Mouse (Mus musculus) intestine, postnatal 0 days (tissue): Measurements from ENCODE around the gene Rfx2. TPM values are rescaled to one million over a fixed set of nuclear protein-coding genes. Genes with fewer than 3 reads are reported as not detected.

Experiments used
- ATAC-seq: fragments of 200-750 bp; cut with Nextera tagmentation; 2 replicates; pipeline ENCODE4 v1.8.0; 2017; ENCODE audit warnings: mild to moderate bottlenecking, moderate TSS enrichment, moderate library complexity
- H3K27ac ChIP-seq: fragments of 300-500 bp; sonication (generic); 2 replicates; pipeline ENCODE4 v1.5.1; 2014; ENCODE audit warnings: mild to moderate bottlenecking, low read depth, low read length, moderate library complexity
- H3K27me3 ChIP-seq: fragments of 300-500 bp; sonication (generic); replicated peaks from 2 replicates; pipeline ENCODE4 v1.6.1; 2014; ENCODE audit warnings: low read length, mixed read lengths; ENCODE audit not compliant: control insufficient read depth, insufficient read depth
- H3K36me3 ChIP-seq: fragments of 300-500 bp; sonication (generic); 2 replicates; pipeline ENCODE4 v1.6.1; 2014; ENCODE audit warnings: mild to moderate bottlenecking, moderate library complexity; ENCODE audit not compliant: control insufficient read depth, insufficient read depth
- H3K4me1 ChIP-seq: fragments of 300-500 bp; sonication (generic); replicated peaks from 2 replicates; pipeline ENCODE4 v1.6.1; 2014; ENCODE audit warnings: antibody characterized with exemption, low read length, mixed read lengths; ENCODE audit not compliant: control insufficient read depth, insufficient read depth
- H3K4me2 ChIP-seq: fragments of 300-500 bp; sonication (generic); replicated peaks from 2 replicates; pipeline ENCODE4 v1.6.1; 2014; ENCODE audit warnings: low read depth, mild to moderate bottlenecking, moderate library complexity
- H3K4me3 ChIP-seq: fragments of 300-500 bp; sonication (generic); 2 replicates; pipeline ENCODE4 v1.5.1; 2014; ENCODE audit warnings: low read depth, low read length
- H3K9ac ChIP-seq: fragments of 300-500 bp; sonication (generic); 2 replicates; pipeline ENCODE4 v1.6.1; 2014; ENCODE audit warnings: mild to moderate bottlenecking, low read depth, low read length
- H3K9me3 ChIP-seq: fragments of 300-500 bp; sonication (generic); 2 replicates; pipeline ENCODE4 v1.6.1; 2016; ENCODE audit warnings: mixed run types; ENCODE audit not compliant: control insufficient read depth
- CTCF ChIP-seq: sonication (generic); IDR thresholded peaks from 2 replicates; pipeline ENCODE4 v1.5.1; 2016; ENCODE audit warnings: low read depth, mild to moderate bottlenecking, control low read depth, antibody characterized with exemption, moderate library complexity
- WGBS: fragments of 180-500 bp; shearing (Covaris S2); extraction: QIAGEN DNeasy Blood & Tissue Kit; methylation state at CpG from one replicate; pipeline ENCODE4 v1.1.7; 2014; 5-methylcytosine and 5-hydroxymethylcytosine counted together
- polyA plus RNA-seq: library from polyadenylated mRNA; unstranded; fragments of >200 nt; fragmentation: Nextera tagmentation; extraction: Ambion mirVana; gene quantifications from 2 replicates; pipeline ENCODE4 v1.2.1, GENCODE M21; 2015

Gene Rfx2
- polyA plus RNA-seq, 1 experiment from 2014 or later, result 1.6 TPM

DNA sequence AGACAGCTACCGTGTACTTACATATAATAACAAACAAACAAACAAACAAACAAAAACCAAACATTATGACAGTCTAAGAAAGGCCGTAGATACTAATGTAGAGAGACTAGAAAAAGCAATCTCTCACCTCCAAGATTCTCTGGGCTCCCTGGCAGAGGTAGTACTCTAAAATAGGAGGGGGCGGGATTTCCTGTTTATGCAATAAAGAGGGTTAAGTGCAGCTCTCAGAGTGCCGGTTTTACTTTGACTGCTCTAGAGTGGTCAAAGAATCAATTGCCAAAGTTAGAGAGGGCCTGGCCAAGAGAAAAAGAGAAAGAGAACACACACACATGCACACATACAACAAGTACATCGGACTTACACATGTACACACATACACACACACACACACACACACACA, 11.4 kb upstream of the Rfx2 start:
- no peaks in the 10 kb centered on the region for H3K36me3 ChIP-seq
- H3K27me3 ChIP-seq, result no peaks in the 10 kb centered on the region
- H3K4me2 ChIP-seq, result no peak overlapping the region
- H3K4me1 ChIP-seq, result no peaks in the 10 kb centered on the region
- H3K9ac ChIP-seq, result no peak overlapping the region
- no peaks in the 10 kb centered on the region for H3K9me3 ChIP-seq
- no peak for TF ChIP-seq CTCF
- H3K4me3 ChIP-seq, result no peak overlapping the region
- no peak overlapping the region for H3K27ac ChIP-seq
- WGBS, result 65% methylated on average over 5 of the region's 5 CpGs
- ATAC-seq, result no peak

DNA sequence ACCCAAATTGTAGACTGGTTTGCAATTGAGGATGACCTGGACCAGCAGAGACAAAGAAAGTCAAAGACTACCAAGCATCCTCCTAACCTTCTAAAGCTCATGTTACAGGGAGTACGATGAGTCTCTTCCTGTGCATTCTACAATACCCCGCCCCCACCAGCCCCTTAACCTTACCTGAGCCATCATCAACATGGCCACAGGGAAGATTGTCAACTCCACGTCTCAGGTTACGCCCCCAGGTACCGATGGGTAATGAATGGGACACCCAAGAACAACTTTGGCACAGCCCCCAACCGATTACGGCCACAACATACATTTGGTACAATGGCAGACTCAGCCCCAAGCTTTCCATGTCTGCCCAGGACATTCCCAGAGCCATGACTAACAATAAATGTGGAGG, 9.7 kb upstream of the Rfx2 start:
- Histone ChIP-seq H3K9ac (no peak overlapping the region), H3K27ac (no peak overlapping the region), H3K9me3 (no peaks in the 10 kb centered on the region), H3K4me1 (no peaks in the 10 kb centered on the region), H3K4me2 (no peak overlapping the region), H3K36me3 (no peaks in the 10 kb centered on the region), H3K27me3 (no peaks in the 10 kb centered on the region), H3K4me3 (no peak overlapping the region)
- no peak for ATAC-seq
- no peak for TF ChIP-seq CTCF
- 84% methylated on average over 7 of the region's 7 CpGs for WGBS

DNA sequence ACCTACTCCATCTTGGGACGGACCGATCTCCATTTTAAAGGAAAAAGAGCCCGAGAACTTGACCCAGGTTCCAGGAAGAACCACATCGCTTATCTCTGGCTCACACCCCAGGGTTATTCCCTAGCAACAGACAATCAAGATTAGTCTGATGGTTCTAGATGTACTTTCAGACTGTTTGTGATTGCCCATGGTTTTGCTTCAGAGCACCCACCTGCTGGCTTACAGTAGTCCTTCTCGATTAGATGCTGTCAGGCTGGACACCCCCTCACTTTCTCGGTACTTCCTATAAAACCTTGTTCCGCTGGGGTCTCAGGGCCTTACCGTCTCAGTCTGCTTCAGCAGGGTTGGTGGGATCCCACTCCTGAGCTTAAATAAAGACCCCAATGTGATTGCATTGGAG, 5.5 kb upstream of the Rfx2 start:
- 88% methylated on average over 8 of the region's 8 CpGs for WGBS
- Histone ChIP-seq H3K4me1 (no peaks in the 10 kb centered on the region), H3K27ac (no peak overlapping the region), H3K9ac (no peak overlapping the region), H3K36me3 (no peaks in the 10 kb centered on the region), H3K4me2 (no peak overlapping the region), H3K4me3 (no peak overlapping the region), H3K27me3 (no peaks in the 10 kb centered on the region), H3K9me3 (no peaks in the 10 kb centered on the region)
- no peak for TF ChIP-seq CTCF
- ATAC-seq, result no peak

DNA sequence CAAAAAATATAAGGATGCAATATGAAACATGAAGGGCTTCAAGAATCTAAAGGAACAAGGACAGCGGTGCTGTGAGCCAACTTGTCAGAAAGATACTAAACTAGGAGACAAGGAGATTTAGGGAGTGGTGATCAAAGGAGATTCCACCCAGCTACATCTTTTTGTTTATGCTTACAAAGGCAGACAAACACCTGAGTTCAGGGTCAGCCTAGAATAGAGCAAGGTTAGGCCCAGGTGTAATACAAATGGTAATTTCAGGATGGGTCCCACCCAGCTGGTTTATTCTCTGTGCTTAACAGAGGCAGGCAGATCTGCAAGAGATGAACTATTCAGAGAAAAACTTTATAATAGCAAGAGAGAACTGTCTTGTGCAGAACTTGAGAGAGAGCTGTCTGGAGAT, 2.6 kb upstream of the Rfx2 start:
- 97% methylated on average over 1 of the region's 1 CpGs for WGBS
- no peak for ATAC-seq

DNA sequence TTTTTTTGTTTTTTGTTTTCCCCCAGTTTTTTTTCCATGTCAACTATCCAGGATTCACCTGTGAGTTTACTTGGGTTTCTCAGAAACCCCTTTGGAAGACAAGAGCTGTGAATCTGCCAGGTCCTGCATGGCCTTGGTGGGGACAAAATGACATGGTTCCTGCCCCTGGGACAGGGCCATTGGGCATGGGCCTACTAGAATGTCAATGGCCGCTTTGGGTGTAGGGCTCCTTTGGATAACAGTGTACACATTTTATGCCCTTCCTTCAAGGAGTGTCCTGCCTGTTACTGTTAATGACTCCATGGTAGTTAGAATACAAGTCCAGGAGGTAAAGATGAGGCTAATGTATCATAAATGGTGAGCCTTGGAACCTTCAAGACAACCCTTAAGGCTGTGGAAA, 2.1 kb upstream of the Rfx2 start:
- Histone ChIP-seq H3K9me3 (no peaks in the 10 kb centered on the region), H3K4me3 (no peak overlapping the region), H3K36me3 (no peaks in the 10 kb centered on the region), H3K27ac (no peak overlapping the region), H3K27me3 (0 out of 2 replicates have a peak, but pooled peaks cover 13% of the 10 kb centered on the region), H3K9ac (no peak overlapping the region), H3K4me1 (no peaks in the 10 kb centered on the region), H3K4me2 (no peak overlapping the region)
- no peak for TF ChIP-seq CTCF
- no peak for ATAC-seq
- WGBS, result 89% methylated on average over 1 of the region's 1 CpGs

More for the DNA sequence above, 2.6 kb upstream of the Rfx2 start:
- Histone ChIP-seq H3K27me3 (0 out of 2 replicates have a peak, but pooled peaks cover 13% of the 10 kb centered on the region), H3K9me3 (no peaks in the 10 kb centered on the region), H3K4me3 (no peak overlapping the region), H3K4me2 (no peak overlapping the region), H3K4me1 (no peaks in the 10 kb centered on the region), H3K9ac (no peak overlapping the region), H3K27ac (no peak overlapping the region), H3K36me3 (no peaks in the 10 kb centered on the region)
- no peak for TF ChIP-seq CTCF

DNA sequence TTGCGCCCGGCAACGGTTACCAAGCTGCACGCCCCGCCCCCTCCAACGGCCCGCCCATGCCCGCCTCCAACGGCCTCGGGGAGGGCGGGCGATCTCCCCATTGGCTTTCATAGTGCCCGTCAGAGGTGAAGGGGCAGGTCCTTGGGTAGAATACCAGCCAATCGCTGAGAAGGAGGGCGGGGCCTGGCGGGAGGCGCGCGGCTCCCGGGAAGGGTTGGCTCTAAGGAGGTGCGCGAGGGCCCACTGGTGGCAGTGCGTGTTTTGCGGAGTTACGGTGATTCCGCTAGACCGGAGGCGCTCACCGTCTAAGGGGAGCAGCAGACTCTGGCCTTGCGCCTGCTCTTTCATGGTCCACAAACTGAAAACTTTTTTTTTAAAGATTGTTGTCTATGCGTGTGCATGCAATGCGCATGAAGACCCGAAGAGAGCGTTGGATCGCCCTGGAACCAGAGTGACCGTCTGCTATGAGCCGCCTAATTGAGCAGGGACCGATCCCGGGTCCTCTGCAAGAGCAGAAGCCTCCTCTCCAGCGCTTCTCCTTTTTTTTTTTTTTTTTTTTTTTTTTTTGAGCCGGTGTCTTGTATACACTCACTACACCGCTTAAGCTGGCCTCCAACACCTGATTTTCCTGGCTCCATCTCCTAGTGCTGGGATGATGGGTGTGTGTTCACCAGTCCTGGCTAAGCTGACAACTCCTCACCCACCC, 451 bp upstream of the Rfx2 start:
- H3K4me2 ChIP-seq, result peak overlapping the region; percentile 87
- TF ChIP-seq CTCF, result peak; percentile 74
- peak; percentile 99 for ATAC-seq
- H3K4me1 ChIP-seq, result no peaks in the 10 kb centered on the region
- H3K9me3 ChIP-seq, result no peaks in the 10 kb centered on the region
- no peak overlapping the region for H3K27ac ChIP-seq
- H3K36me3 ChIP-seq, result no peaks in the 10 kb centered on the region
- H3K4me3 ChIP-seq, result peak overlapping the region; percentile 71
- peak overlapping the region; percentile 38; the same call in 1 of the 2 replicates for H3K9ac ChIP-seq
- under 1% methylated on average over 42 of the region's 42 CpGs for WGBS
- H3K27me3 ChIP-seq, result 0 out of 2 replicates have a peak, but pooled peaks cover 13% of the 10 kb centered on the region
